Mouse (Mus musculus) gastrocnemius, postnatal 4 days (tissue): ENCODE measurements around the gene Tbc1d5. TPM values are rescaled to one million over a fixed set of nuclear protein-coding genes. Genes with fewer than 3 reads are reported as not detected.

Experiments
- DNase-seq, 2 experiments: peaks; one replicate each; pipeline ENCODE4 v3.0.0; 2021 to 2022; ENCODE audit warnings: low spot score in 2 of 2, mixed read lengths in 2 of 2
- long read RNA-seq, 2 experiments: library from polyadenylated mRNA; stranded (forward); transcript quantifications; one replicate each; pipeline ENCODE4 v2.0.0; 2021
- total RNA-seq, 2 experiments: library from RNA; stranded (reverse); gene quantifications; 2 replicates each; pipeline ENCODE4 v1.2.3; 2021

Tbc1d5 gene
- 10 to 100 TPM; 15.2 to 15.8 TPM for total RNA-seq
- long read RNA-seq, experiment 1, full-length matches to known transcripts: 1 of 6 reads
- long read RNA-seq, experiment 1, partial matches to known transcripts: 2 of 6 reads
- long read RNA-seq, experiment 1, other reads (novel, unspliced or antisense): 3 of 6 reads
- long read RNA-seq, experiment 2, full-length matches to known transcripts: 12 of 24 reads
- long read RNA-seq, experiment 2, partial matches to known transcripts: 1 of 24 reads
- long read RNA-seq, experiment 2, other reads (novel, unspliced or antisense): 11 of 24 reads

DNA sequence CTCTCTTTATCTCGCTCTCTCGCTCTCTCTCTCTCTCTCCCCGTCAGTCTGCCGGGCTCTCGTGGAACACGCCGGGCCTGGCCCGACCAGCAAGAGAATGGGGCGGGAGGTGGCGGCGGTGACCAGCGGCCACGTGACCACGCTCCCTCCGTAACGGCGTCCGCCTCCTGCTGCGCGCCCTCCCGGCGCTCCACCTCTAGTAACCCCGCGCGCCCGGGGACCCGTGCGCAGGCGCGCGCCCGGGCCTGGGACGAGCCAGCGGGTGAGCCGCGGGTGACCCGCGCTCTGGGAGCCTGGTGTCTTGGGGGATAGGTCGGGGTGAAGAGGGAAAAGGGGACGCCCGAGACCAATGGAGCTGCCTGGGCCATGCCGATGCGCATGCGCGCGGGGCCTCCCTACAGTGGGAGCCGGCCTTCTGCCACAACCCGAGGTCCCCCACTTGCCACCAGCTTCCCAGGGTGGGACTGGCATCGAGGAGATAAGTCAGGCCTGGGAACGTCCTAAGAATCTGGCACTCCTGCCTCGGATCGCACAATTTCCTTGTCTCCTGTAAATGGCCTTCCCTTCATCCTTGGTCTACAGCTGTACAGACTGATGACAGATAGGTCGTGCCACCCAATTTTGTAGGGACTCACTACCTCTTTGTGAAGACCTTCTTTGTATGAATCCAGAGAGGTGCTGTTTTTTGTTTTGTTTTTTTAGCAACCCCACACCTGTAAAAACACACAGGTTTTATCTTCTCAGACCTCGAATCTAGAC, at the start of gene Tbc1d5:
TSS of gene Tbc1d5 (minus strand) at position 158 of the 759 bp plus-strand sequence.
- DNase-seq: peak; percentile 84 to 94

GRCm38 (mm10) chr17:51226056-51226455, 46.9 kb upstream of the Tbc1d5 start:
- DNase-seq: no peak

- no peak for DNase-seq
These were observed 44.0 kb upstream of the Tbc1d5 start for GRCm38 (mm10) chr17:51223152-51223551.

DNA sequence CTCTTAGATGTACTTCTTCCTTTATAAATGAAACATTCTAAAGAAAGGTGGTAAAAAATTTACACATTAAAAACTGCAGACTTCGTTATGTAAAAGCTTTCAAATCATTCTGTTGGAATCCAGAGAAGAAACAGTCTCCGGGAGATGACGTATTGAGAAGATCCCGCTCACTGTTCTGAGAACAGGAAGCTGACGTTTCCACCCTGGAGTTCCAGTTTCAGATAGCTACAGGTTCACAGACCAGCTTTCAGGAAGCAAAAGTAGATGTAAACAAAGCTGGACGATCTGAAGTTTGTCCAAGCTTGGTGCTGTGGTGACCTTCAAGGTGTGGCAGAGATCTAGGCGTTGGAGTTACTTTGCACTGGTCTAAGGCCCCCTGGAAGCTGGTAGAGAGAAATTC, 41.9 kb upstream of the Tbc1d5 start:
- no peak for DNase-seq

DNA sequence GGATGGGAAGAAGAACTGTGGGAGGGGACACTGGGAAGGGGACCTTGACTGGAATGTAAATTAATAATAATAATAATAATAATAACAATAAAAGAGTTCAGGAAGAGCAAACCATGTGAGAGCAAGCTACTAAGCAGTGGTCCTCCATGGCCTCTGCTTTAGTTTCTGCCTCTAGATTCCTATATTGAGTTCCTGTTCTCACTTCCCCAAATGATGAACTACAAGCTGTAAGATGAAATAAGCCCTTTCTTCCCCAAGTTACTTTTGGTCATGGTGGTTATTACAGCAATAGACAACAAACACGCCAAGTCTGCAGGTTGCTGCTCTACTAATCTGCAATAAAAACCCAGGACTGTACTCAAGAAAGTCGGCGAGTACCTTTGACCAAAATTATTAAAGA, 40.7 kb upstream of the Tbc1d5 start:
- DNase-seq: no peak

GRCm38 (mm10) chr17:51216426-51216825, 37.3 kb upstream of the Tbc1d5 start:
- DNase-seq: no peak

DNA sequence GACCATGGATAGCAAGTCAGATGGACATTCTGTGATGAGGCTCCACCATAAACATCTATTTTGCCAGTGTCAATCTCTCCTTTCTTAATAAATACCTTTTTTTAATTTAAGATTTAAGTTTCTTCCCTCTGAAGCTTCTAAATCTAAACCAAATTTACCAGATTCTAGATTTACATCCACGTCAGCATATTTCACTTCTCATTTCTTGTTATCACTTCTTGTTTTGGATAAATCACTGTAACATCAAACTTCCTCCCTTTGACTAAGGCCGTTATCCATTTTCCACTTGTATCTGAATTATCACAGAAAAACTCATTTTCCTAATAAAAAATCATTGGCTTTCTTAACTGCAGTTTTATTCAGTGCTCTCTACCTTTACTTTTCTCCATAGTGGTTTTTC, 30.4 kb upstream of the Tbc1d5 start:
- no peak for DNase-seq

GRCm38 (mm10) chr17:51204643-51205042, 25.5 kb upstream of the Tbc1d5 start:
- DNase-seq: no peak

GRCm38 (mm10) chr17:51195561-51195960, 16.4 kb upstream of the Tbc1d5 start:
- no peak for DNase-seq

- DNase-seq: no peak
These were observed 15.6 kb upstream of the Tbc1d5 start for GRCm38 (mm10) chr17:51194787-51195186.

GRCm38 (mm10) chr17:51191381-51191780, 12.2 kb upstream of the Tbc1d5 start:
- DNase-seq: no peak

DNA sequence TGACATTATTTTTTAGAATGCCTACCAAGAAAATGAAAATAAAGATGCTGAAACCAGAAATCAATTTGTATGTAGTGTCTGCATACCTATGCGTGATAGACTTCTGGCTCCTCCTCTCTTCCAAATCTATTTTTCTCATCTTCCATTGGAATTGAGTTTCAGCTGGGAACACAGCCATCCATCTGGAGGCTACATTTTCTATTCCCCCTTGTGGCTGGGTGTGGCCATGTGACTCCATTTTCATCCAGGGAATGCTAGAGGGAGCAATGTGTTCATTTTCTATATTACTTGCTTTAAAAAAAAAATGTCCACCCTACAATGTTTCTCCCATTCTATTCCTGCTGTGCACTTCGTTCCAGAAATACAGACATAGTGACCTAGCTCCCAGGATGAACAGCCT, 3.6 kb upstream of the Tbc1d5 start:
- peak in 1 of 2 experiments; percentile 15 for DNase-seq

GRCm38 (mm10) chr17:51178491-51179194, 509 bp downstream of the Tbc1d5 start:
- peak; percentile 47 to 73 for DNase-seq

- no peak for DNase-seq
These were observed 1.2 kb downstream of the Tbc1d5 start for GRCm38 (mm10) chr17:51177923-51178322.

DNA sequence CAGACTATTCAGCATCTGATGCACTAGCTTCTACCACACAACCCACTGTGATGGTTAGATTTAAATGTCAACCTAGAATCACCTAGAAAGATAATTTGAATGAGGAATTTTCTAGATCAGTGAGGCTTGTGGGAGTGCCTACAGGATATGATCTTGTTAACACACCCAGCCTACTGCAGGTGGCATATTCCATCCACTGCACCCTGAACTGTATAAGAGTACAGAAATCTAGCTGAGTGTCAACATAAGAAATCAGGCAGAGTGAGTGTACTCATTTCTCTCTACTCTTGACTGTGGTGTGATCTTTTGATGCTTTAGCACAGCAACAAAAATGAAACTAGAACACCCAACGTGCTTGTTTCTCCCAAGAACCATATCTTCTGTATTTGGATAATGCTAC, 6.8 kb downstream of the Tbc1d5 start:
- DNase-seq: no peak

DNA sequence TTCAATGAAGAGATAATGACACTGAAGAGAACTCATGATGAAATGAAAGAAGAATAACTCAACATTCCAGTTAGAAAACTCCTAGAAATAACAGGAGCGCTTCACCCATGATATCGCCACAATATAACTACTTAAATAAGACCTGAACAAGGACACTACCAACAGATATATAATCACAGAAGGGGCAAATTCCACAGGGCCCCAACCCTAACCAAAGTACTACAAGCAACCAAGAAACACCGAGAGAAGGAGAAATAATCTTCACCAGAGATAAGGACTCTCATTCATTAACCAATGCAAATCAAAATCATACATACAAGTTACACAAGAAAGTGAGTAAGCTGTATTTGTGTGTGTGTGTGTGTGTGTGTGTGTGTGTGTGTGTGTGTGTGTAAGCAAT, 7.6 kb downstream of the Tbc1d5 start:
- DNase-seq: no peak

- DNase-seq: no peak
These were observed 9.2 kb downstream of the Tbc1d5 start for GRCm38 (mm10) chr17:51169911-51170310.

DNA sequence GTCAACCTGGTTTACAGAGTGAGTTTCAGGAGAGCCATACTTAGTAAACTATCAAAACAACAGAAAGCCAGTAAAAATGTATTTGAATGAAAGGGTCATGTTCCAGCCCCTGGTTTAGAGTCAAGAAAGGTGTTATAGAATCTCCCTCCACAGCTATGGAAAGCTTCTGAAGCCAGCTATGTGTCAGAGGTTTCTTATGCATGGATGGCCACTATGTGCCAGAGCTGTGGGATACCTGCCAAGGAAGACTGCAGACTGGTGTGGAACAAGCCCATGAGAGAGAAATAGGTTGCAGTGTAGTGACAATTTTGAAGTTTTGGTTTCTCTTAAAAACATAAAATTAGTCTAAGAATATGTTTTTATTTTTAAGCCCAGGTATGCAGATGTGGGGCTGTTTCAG, 16.8 kb downstream of the Tbc1d5 start:
- DNase-seq: no peak

DNA sequence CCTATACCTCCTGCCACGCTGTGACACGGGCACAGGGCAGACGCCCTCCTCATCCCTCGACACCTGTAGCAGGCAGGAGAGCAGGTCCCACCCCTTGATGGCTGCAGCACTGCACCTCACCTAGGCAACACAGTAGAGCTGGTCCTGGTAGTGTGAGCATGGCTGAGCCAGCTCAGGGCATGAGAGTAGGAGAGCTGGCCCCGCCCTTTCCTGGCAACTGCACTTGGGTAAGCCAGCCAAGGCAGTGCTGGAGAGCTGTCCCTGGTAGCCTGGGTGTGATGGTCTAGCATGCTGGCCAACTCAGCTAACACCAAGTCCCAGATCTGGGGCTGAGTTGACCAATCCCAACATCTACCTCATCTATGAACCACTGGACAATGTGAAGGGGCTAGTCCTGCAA, 19.9 kb downstream of the Tbc1d5 start:
- no peak for DNase-seq

DNA sequence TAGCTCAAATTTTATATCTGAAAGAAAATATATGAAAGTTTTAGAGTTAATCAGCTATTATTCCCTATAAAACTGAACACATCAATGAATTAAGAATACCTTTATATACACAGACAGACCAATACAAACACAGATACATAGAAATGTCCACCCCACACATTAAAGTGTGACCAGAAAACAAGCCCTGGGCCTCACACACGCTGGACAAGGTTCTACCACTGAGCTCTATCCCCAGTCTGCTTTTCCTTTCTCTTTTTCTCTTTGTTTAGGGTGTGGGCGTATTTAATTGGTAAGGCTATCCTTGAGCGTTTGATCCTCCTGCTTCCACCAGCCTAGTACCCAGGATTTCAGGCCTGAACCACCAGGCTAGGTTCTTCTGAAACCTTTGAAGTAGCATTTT, 28.2 kb downstream of the Tbc1d5 start:
- DNase-seq: no peak

- DNase-seq: no peak
These were observed 34.2 kb downstream of the Tbc1d5 start for GRCm38 (mm10) chr17:51144983-51145382.

GRCm38 (mm10) chr17:51142095-51142494, 37.1 kb downstream of the Tbc1d5 start:
- no peak for DNase-seq
